Mouse (Mus musculus) Muller cell, postnatal 12 days (primary cell): ENCODE results near the gene E2f6.

Experiments used
- DNase-seq: peaks from one replicate; pipeline ENCODE4 v3.0.0-alpha.2; 2015; ENCODE audit errors: inconsistent ontology term

The E2f6 gene

DNA sequence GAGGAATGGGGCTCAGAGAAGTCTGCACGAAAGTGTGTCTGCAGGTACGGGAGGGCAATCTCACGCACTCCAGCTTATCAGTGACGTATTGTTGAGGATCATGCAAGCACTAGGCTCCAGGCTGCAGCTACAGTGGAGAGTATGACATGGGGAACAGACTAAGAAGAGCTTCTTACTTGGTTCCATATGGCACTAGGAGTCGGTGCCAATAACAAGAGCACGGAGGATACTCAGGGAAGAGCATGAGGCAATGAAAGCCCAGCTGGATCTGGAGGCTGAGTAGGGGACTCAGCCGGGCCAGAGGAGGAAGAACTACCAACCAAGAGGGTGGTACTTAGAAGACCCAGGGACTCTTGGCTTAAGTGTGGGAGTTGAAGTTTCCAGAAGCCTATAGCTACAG is 62.8 kb downstream of the E2f6 start:
- no peak for DNase-seq

DNA sequence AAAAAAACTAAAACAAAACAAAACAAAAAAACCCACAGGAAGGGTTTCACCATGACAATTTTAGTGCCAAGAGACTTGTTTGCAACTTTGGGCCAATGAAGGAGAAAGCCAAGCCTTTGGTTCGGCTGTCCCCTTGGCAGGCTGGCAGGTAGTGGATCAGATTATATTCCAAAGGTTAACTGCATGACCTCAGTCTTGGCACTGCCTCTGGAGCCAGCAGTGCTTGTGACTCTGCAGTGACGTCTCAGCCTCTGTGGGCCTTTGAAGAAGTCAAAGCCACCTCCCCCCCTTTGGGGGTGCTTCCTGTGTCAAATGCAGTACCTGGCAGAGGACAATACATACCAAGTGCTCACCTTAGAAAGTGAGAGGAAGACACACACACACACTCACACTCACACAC is 63.3 kb downstream of the E2f6 start:
- DNase-seq, result no peak

DNA sequence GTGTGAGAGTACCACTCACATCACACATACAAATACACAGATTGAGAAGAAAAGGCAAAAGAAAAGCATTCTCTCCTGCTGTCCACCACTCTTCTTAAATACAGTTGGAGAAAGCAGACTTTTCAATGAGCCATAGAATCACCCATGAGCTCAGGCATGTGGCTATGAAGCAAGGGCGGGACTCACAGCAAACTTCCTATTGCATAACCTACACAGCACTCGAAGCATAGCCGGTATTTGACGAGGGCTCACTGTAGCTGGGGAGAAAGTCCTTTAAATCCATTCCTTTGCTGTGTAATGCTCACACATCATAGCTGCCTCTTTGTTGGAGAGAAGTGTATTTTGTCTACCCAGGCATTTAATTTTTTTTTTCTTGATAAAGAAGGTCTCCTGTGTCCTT is 64.5 kb downstream of the E2f6 start:
- no peak for DNase-seq

DNA sequence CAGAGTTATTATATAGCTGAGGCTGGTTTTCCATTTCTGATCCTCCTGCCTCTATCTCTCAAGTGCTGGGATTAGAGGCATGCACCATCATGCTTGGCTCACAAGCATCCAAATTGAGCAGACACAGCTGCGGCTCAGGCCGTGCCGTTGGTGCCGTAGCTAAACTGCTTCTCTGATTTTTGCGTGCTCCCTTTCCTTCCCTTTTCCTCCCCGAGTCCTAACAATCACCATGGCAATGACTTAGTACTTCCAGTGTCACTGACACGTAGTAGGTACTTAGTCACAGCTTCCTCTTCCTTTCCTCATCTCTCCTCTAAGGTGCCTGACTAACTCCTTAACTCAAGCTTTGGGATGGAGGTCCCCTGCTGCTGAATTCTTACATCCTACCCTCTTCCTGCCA is 64.9 kb downstream of the E2f6 start:
- no peak for DNase-seq

DNA sequence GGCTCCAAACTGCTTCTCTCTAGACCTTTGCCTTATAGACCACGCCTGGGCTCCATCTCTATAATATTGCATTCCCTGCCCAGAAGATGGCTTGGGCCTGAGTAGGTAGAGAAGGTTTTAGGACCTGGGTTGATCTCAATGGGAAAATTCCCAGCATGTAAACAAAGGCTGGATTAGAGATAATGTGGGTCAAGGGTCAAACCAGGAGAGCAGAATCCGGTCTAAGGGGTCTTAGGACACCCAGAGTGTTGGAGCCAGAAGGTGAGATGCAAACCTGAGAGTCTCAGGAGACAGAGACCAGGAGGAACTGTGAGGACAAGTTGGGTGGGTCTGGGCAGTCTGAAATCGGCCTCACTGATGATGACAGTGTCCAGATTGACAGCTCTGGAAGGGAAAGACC is 65.9 kb downstream of the E2f6 start:
- no peak for DNase-seq

DNA sequence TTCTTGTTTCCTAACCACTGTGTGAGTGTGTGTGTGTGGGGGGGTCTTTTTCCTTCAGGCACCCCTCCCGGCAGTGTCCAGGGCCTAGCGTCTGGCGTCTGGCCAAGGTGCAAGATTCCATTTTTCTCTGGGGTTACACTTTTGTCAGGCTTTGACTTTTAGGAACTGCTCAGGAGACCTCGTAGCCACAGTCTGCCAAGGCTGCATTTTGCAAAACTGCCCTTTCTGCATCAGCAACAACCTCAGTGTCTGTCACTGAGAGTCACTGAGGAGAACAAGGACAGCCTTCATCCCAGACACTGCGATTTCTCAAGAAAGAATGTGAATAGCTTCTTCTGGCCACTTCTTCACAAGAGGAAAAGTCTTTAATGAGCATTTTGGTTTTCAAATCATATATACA is 66.4 kb downstream of the E2f6 start:
- no peak for DNase-seq

DNA sequence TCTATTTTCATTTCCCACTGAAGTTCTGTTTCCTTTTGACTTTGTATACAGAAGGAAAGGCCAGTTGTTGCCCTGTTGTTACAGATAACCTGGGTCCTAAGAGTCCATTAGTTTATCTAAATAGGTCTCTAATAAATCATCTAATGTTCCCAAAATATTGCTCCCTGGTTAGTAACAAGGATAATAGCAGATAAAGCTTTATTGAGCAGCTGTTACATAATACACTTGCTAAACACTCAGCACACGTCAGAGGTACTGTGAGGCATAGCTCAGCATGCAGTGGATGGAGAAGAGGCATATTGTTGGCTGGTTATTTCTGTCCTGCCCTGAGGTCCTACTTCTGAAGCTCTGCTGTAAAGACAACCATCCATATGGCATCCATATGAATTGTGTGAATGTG is 66.9 kb downstream of the E2f6 start:
- DNase-seq, result no peak

DNA sequence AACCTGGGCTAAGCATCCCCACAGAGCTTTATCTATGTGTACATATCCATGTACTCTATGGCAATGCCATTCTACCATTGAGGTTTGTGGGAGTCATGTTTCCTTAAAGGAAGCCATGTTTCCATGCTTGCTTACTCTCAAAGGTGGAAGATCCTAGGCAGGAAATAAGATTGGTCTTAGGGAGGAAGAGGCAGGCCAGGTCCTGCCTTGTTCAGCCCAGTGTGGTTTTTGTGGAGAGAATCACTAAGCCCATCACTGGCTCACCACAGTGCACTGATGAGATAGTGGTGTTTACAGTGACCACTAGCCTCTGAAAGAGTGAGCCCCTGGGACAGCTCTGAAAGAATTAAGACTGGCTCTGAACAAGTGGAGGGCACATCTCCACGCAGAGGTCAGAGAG is 68.6 kb downstream of the E2f6 start:
- no peak for DNase-seq

DNA sequence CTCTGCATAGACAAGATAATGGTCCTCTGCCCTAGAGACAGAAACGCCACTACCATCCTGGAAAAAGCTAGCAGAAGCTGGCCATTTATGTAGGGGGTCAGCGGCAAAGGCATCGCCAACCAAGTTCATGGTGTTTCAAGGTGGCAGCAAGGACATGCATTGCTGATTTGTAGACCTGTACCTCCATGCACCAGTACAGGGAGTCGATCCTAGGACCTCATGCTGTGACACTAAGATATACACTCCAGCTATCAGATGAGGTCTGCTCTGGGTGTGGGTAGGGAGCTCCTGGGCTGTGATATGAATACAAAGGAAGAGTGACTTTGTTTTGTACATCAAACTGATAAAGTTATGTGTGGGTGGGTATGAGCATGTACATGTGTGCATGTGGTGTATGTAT is 69.3 kb downstream of the E2f6 start:
- DNase-seq, result no peak

DNA sequence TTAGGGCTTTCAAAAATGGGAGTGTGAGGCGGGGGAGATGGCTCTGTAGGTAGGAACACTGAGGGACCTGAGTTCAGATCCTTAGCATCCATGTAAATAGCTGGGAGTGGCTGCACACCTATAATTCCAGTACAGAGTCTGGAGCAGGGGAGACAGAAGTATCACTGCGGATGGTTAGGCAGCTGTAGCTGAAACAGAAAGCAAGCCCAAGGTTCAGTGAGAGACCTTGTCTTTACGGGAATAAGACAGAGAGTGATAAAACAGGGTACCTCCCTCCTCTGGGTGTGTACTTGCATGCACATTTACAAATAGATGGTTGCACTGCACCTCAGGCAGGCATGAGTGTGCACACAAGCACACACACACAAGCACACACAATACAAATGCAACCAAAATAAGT is 71.7 kb downstream of the E2f6 start:
- no peak for DNase-seq

DNA sequence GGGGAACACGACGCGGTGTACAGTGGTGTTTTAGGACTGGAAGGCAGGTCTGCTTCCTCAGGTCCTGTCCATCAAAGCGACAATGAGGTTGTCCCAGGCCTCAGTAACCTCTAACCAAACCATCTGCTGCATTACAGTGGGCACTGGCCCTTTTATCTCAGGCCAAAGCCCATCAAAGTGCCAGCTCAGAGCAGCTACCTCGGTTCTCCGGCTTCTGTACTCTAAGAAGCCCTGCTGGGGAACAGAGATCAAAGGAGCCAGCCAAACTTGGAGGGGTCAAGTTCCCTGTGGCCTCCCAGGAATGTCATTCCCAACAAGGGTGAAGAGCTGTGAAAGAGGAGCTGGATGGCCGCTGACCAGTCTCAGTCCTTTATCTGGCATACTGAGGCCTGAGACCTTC is 72.3 kb downstream of the E2f6 start:
- DNase-seq, result no peak

DNA sequence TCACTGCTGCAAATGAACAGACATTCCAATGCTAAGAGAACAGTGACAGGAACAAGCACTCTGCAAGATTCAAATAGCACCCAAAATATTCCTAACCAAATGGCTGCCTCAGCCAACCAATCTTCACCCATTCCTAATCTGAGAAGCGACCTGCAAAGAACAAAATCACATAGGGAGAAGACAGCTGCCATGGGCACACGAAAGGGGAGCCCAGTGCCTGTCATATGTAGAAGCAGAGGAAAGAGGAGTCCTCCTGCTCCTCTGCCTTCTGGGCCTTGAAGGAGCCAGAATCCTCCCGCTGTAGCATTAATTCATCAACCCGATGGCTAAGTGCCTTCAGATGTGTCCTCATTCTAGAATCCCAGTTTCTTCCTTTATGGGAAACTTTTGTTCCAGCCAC is 73.8 kb downstream of the E2f6 start:
- no peak for DNase-seq

DNA sequence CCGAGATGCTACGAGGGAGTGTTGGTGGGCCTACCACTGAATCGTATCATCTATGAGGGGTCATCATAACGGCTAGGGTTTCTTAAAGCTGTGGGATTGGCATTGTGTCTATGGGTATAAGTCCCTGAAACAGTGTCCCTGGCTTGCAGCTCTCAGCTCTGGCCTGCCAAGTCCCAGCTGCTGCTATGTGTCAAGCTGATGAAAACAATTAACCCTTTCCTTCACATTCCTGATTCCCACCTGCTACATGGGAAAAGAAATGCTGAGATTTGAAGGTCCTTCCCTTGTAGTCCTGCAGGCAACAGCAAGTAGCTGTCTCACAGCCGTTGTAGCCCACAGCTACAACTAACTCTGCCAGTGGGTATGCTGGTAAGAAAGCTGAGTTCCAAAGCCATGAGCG is 75.6 kb downstream of the E2f6 start:
- no peak for DNase-seq
